In genomic region chr7:143548976-143549457, GRCm38 (mm10) we compare ENCODE assay signal across 8 mouse cellular contexts. TPM values are rescaled to one million over a fixed set of nuclear protein-coding genes. Genes with fewer than 3 reads are reported as not detected.
A peak's percentile ranks its signal among the peaks of the same experiment; 100 is the strongest.
DNase-seq lines count a peak whose midpoint lies in the region; ATAC-seq and TF ChIP-seq lines count a peak whose summit lies in the region.

Gene Nap1l4, minus strand, starts transcription at chr7:143549106.

- no peak for TF ChIP-seq EP300 in CH12.LX (IDR thresholded peaks at IDR 0.05; ENCODE audit: low read length)

- WGBS in forebrain, embryonic 11.5 days = under 1% methylated on average over 43 of the region's 43 CpGs
- under 1% methylated on average over 43 of the region's 43 CpGs for WGBS in heart, embryonic 16.5 days
- WGBS in liver, embryonic 15.5 days (ENCODE audit: insufficient replicate concordance) = under 1% methylated on average over 42 of the region's 43 CpGs
- under 1% methylated on average over 43 of the region's 43 CpGs for WGBS in neural tube, embryonic 12.5 days

- peak; percentile 99 for DNase-seq in CH12.LX (ENCODE audit: extremely low read depth)
- DNase-seq in c-Kit-positive CD71-positive TER-119-negative erythroid progenitor cells, embryonic 14.5 days (ENCODE audit: low read depth) = peak; percentile 98
- peak; percentile 99 for DNase-seq in forebrain, embryonic 11.5 days (ENCODE audit: low spot score)
- DNase-seq in kidney, postnatal 36 days = peak; percentile 95 to 99
- peak; percentile 99 for DNase-seq in telencephalon, adult 2 months (ENCODE audit: low read depth, low spot score)

- peaks cover 0 to 41% of the 10 kb centered on the region in 2 experiments; a peak in 2 of 4 replicates for H3K4me1 ChIP-seq in CH12.LX (ENCODE audit: control insufficient read depth in 1 of 2, insufficient read depth in 2 of 2)
- 0 out of 2 replicates have a peak, but pooled peaks cover 4% of the 10 kb centered on the region for H3K4me1 ChIP-seq in forebrain, embryonic 11.5 days (replicated peaks; ENCODE audit: control insufficient read depth, insufficient read depth, low read length)
- H3K4me1 ChIP-seq in heart, embryonic 16.5 days (ENCODE audit: control insufficient read depth, insufficient read depth, low read length) = peaks cover 29% of the 10 kb centered on the region
- peaks cover 43% of the 10 kb centered on the region for H3K4me1 ChIP-seq in liver, embryonic 15.5 days (replicated peaks)
- peaks cover 17% of the 10 kb centered on the region for H3K4me1 ChIP-seq in neural tube, embryonic 12.5 days

- peaks cover 13 to 43% of the 10 kb centered on the region in 2 experiments for H3K36me3 ChIP-seq in CH12.LX (replicated peaks in 1 of 2; ENCODE audit: control insufficient read depth in 1 of 2, insufficient read depth in 1 of 2, low read length in 1 of 2)
- no peaks in the 10 kb centered on the region for H3K36me3 ChIP-seq in forebrain, embryonic 11.5 days (ENCODE audit: control insufficient read depth, insufficient read depth, low read length)
- no peaks in the 10 kb centered on the region for H3K36me3 ChIP-seq in heart, embryonic 16.5 days (ENCODE audit: control insufficient read depth, insufficient read depth)
- peaks cover 32% of the 10 kb centered on the region for H3K36me3 ChIP-seq in liver, embryonic 15.5 days (replicated peaks)
- peaks cover 7% of the 10 kb centered on the region; the same call in 1 of the 2 replicates for H3K36me3 ChIP-seq in neural tube, embryonic 12.5 days

- TF ChIP-seq RAD21 in CH12.LX (IDR thresholded peaks at IDR 0.05; ENCODE audit: low read depth, low read length) = no peak

- TF ChIP-seq CTCF in CH12.LX (conservative IDR thresholded peaks at IDR 0.05 in 1 of 2, IDR thresholded peaks at IDR 0.05 in 1 of 2; ENCODE audit: low read depth in 2 of 2, low read length in 2 of 2) = no peak

- H3K9me3 ChIP-seq in CH12.LX (replicated peaks; ENCODE audit: low read length) = no peaks in the 10 kb centered on the region
- H3K9me3 ChIP-seq in forebrain, embryonic 11.5 days (ENCODE audit: control insufficient read depth, low read length) = no peaks in the 10 kb centered on the region
- H3K9me3 ChIP-seq in heart, embryonic 16.5 days (replicated peaks; ENCODE audit: control insufficient read depth, low read length) = no peaks in the 10 kb centered on the region
- no peaks in the 10 kb centered on the region for H3K9me3 ChIP-seq in liver, embryonic 15.5 days (replicated peaks)
- no peaks in the 10 kb centered on the region for H3K9me3 ChIP-seq in neural tube, embryonic 12.5 days

- no peaks in the 10 kb centered on the region for H3K27me3 ChIP-seq in CH12.LX (replicated peaks)
- no peaks in the 10 kb centered on the region for H3K27me3 ChIP-seq in forebrain, embryonic 11.5 days (ENCODE audit: control insufficient read depth, insufficient read depth, low read length)
- no peaks in the 10 kb centered on the region for H3K27me3 ChIP-seq in heart, embryonic 16.5 days (ENCODE audit: control insufficient read depth, insufficient read depth, low read length)
- no peaks in the 10 kb centered on the region for H3K27me3 ChIP-seq in liver, embryonic 15.5 days
- H3K27me3 ChIP-seq in neural tube, embryonic 12.5 days (replicated peaks) = no peaks in the 10 kb centered on the region

- in situ Hi-C loops in CH12.LX (cut with MboI; ENCODE audit: low pct_ligation_motif_present, low pct_unique_long_range_greater_than_20kb, low sequenced_read_pairs) = no loop called here

- H3K79me2 ChIP-seq in CH12.LX (replicated peaks; ENCODE audit: control insufficient read depth, extremely low read depth, insufficient read depth, poor library complexity, severe bottlenecking) = peaks cover 36% of the 10 kb centered on the region

- peak within 1 kb of the TSS; percentile 83 to 97 (median 92) for H3K4me3 ChIP-seq in CH12.LX (replicated peaks in 1 of 3; ENCODE audit: low read depth in 2 of 3, low read length in 2 of 3, poor library complexity in 1 of 3)
- peak within 1 kb of the TSS; percentile 94 for H3K4me3 ChIP-seq in forebrain, embryonic 11.5 days (ENCODE audit: low read depth, low read length)
- peak within 1 kb of the TSS; percentile 96 for H3K4me3 ChIP-seq in heart, embryonic 16.5 days (ENCODE audit: low read length)
- H3K4me3 ChIP-seq in liver, embryonic 15.5 days (replicated peaks) = peak within 1 kb of the TSS; percentile 91
- H3K4me3 ChIP-seq in neural tube, embryonic 12.5 days = peak within 1 kb of the TSS; percentile 91

- peak within 1 kb of the TSS; percentile 83 for H3K9ac ChIP-seq in CH12.LX (ENCODE audit: insufficient read depth, low read depth)
- H3K9ac ChIP-seq in forebrain, embryonic 11.5 days (ENCODE audit: low read length) = peak within 1 kb of the TSS; percentile 95
- peak within 1 kb of the TSS; percentile 97 for H3K9ac ChIP-seq in heart, embryonic 16.5 days (ENCODE audit: low read length)
- peak within 1 kb of the TSS; percentile 92 for H3K9ac ChIP-seq in liver, embryonic 15.5 days
- H3K9ac ChIP-seq in neural tube, embryonic 12.5 days = peak within 1 kb of the TSS; percentile 91

- H3K4me2 ChIP-seq in CH12.LX (ENCODE audit: insufficient read depth, low read depth, poor library complexity, severe bottlenecking) = peak within 1 kb of the TSS; percentile 44
- H3K4me2 ChIP-seq in forebrain, embryonic 11.5 days (ENCODE audit: low read depth, low read length, severe bottlenecking) = peak within 1 kb of the TSS; percentile 75
- peak within 1 kb of the TSS; percentile 97 for H3K4me2 ChIP-seq in heart, embryonic 16.5 days (ENCODE audit: low read depth, low read length)
- H3K4me2 ChIP-seq in liver, embryonic 15.5 days = peak within 1 kb of the TSS; percentile 76
- peak within 1 kb of the TSS; percentile 73 for H3K4me2 ChIP-seq in neural tube, embryonic 12.5 days (replicated peaks)

- dilution Hi-C loops in CH12.LX (cut with MboI; ENCODE audit: extremely low pct_ligation_motif_present, extremely low pct_unique_long_range_greater_than_20kb, low sequenced_read_pairs) = no loop called here

- ATAC-seq in forebrain, embryonic 11.5 days (replicated peaks; ENCODE audit: low FRiP score) = peak; percentile 98
- peak; percentile 97 for ATAC-seq in heart, embryonic 16.5 days (replicated peaks; ENCODE audit: extremely low read depth, insufficient read depth, low FRiP score)
- peak; percentile 92 for ATAC-seq in liver, embryonic 15.5 days (ENCODE audit: insufficient read depth)
- ATAC-seq in neural tube, embryonic 12.5 days (ENCODE audit: low FRiP score, low read depth) = peak; percentile 99

- H3K27ac ChIP-seq in CH12.LX (ENCODE audit: insufficient read depth, low read depth) = peak within 1 kb of the TSS; percentile 89
- H3K27ac ChIP-seq in forebrain, embryonic 11.5 days (ENCODE audit: low read depth, low read length) = peak within 1 kb of the TSS; percentile 87
- H3K27ac ChIP-seq in heart, embryonic 16.5 days (ENCODE audit: low read length) = peak within 1 kb of the TSS; percentile 96
- peak within 1 kb of the TSS; percentile 91 for H3K27ac ChIP-seq in liver, embryonic 15.5 days (replicated peaks)
- H3K27ac ChIP-seq in neural tube, embryonic 12.5 days = peak within 1 kb of the TSS; percentile 72

- TF ChIP-seq POLR2A in CH12.LX (IDR thresholded peaks at IDR 0.05; ENCODE audit: low read depth, low read length) = peak; percentile 96

TF ChIP-seq in CH12.LX, 34 proteins besides CTCF, POLR2A, EP300 and RAD21 (continues in another document):
- TF ChIP-seq E2F4 (IDR thresholded peaks at IDR 0.05; ENCODE audit: insufficient replicate concordance, low read depth, low read length) = no peak
- TF ChIP-seq MAZ (IDR thresholded peaks at IDR 0.05; ENCODE audit: low read depth, low read length) = 0 out of 2 replicates have a peak, but pooled peaks have one; percentile 22
- peak; percentile 96 for TF ChIP-seq NELFE (IDR thresholded peaks at IDR 0.05; ENCODE audit: low read depth, low read length)
- no peak for TF ChIP-seq JUN (IDR thresholded peaks at IDR 0.05; ENCODE audit: insufficient read depth, low read depth, low read length)
- TF ChIP-seq MAFK (IDR thresholded peaks at IDR 0.05; ENCODE audit: insufficient replicate concordance, low read length) = no peak
- peak; percentile 92 for TF ChIP-seq MYC (IDR thresholded peaks at IDR 0.05; ENCODE audit: low read depth, low read length)
- no peak for TF ChIP-seq SMC3 (IDR thresholded peaks at IDR 0.05; ENCODE audit: low read depth, low read length)
- peak; percentile 95 for TF ChIP-seq CHD2 (IDR thresholded peaks at IDR 0.05; ENCODE audit: low read length)
- TF ChIP-seq BHLHE40 (IDR thresholded peaks at IDR 0.05; ENCODE audit: low read depth, low read length) = peak; percentile 67
- TF ChIP-seq ZC3H11A (IDR thresholded peaks at IDR 0.05; ENCODE audit: low read depth, low read length) = no peak
- TF ChIP-seq ELF1 (IDR thresholded peaks at IDR 0.05; ENCODE audit: low read depth, low read length) = peak; percentile 81
- TF ChIP-seq ZNF384 (IDR thresholded peaks at IDR 0.05; ENCODE audit: low read depth, low read length) = no peak
- no peak; the same call in 1 of the 2 replicates for TF ChIP-seq SIN3A (IDR thresholded peaks at IDR 0.05; ENCODE audit: low read length)
- peak; percentile 88 for TF ChIP-seq POLR2AphosphoS2 (IDR thresholded peaks at IDR 0.05; ENCODE audit: low read depth, low read length)
- no peak for TF ChIP-seq USF1 (IDR thresholded peaks at IDR 0.05; ENCODE audit: low read depth, low read length)
- TF ChIP-seq RCOR1 (conservative IDR thresholded peaks at IDR 0.05; ENCODE audit: low read depth, low read length) = no peak
- no peak for TF ChIP-seq ETS1 (conservative IDR thresholded peaks at IDR 0.05; ENCODE audit: low read depth, low read length)
- TF ChIP-seq UBTF (IDR thresholded peaks at IDR 0.05; ENCODE audit: low read depth, low read length) = no peak
- no peak for TF ChIP-seq USF2 (conservative IDR thresholded peaks at IDR 0.05; ENCODE audit: low read depth, low read length)
- TF ChIP-seq TCF12 (IDR thresholded peaks at IDR 0.05; ENCODE audit: low read depth, low read length) = peak; percentile 67; the same call in 1 of the 2 replicates
- TF ChIP-seq MXI1 (IDR thresholded peaks at IDR 0.05; ENCODE audit: low read depth, low read length) = peak; percentile 90
- TF ChIP-seq ZKSCAN1 (IDR thresholded peaks at IDR 0.05; ENCODE audit: borderline replicate concordance, low read depth, low read length) = no peak
- TF ChIP-seq TBP (conservative IDR thresholded peaks at IDR 0.05; ENCODE audit: low read depth, low read length) = peak; percentile 90

RNA-seq across cellular contexts. Expression of gene Nap1l4, which starts in this region (rescaled TPM):
- 121 and 139 TPM in 2 replicates for total RNA-seq in CH12.LX (2012; rRNA removed)
- total RNA-seq in CH12.LX (2014; rRNA removed) = 168 and 175 TPM in 2 replicates
- polyA plus RNA-seq in CH12.LX (2012; ENCODE audit: insufficient read length, low read depth) = 154 and 209 TPM in 2 replicates
- 214 and 239 TPM in 2 replicates for polyA plus RNA-seq in forebrain, embryonic 11.5 days (2014; fragmentation: Nextera tagmentation; extraction: Ambion mirVana)
- polyA plus RNA-seq in heart, embryonic 16.5 days (2015; fragmentation: Nextera tagmentation; extraction: Ambion mirVana) = 240 and 245 TPM in 2 replicates
- 79.3 and 82.7 TPM in 2 replicates for polyA plus RNA-seq in liver, embryonic 15.5 days (2015; fragmentation: Nextera tagmentation; extraction: Ambion mirVana)
- polyA plus RNA-seq in neural tube, embryonic 12.5 days (2016; fragmentation: Nextera tagmentation; extraction: Ambion mirVana) = 335 and 344 TPM in 2 replicates

Comparison
In these comparisons a context has a peak if more than half of its experiments do, and no peak if none do; other contexts are left out.
1. Peak in every context shown above with its lines: DNase-seq, ATAC-seq, H3K4me3 ChIP-seq and H3K27ac ChIP-seq.
2. H3K4me2 ChIP-seq: peak in every context shown above with its lines; median percentile 97 in heart, embryonic 16.5 days; 76 in liver, embryonic 15.5 days; 75 in forebrain, embryonic 11.5 days; 73 in neural tube, embryonic 12.5 days; 44 in CH12.LX.